Mouse (Mus musculus): ENCODE measurements around the gene Tmem269. TPM values are rescaled to one million over a fixed set of nuclear protein-coding genes. Genes with fewer than 3 reads are reported as not detected.

Tmem269 gene
- polyA plus RNA-seq, 1 experiment = 1.2 TPM

GRCm38 (mm10) chr4:119241664-119242063, 23.6 kb upstream of the Tmem269 start:
- peak; percentile 45 for TF ChIP-seq CTCF (IDR thresholded peaks at IDR 0.05; ENCODE audit: extremely low read depth, insufficient read depth, low read length)
- no peak for TF ChIP-seq POLR2A (IDR thresholded peaks at IDR 0.05; ENCODE audit: extremely low read depth, insufficient read depth, low read length)
- no peak overlapping the region for H3K4me3 ChIP-seq (ENCODE audit: insufficient read depth, low read length)
- H3K27ac ChIP-seq (ENCODE audit: insufficient read depth, low read length) = no peak overlapping the region
- H3K4me1 ChIP-seq (ENCODE audit: control insufficient read depth, insufficient read depth, low read length) = peaks cover 8% of the 10 kb centered on the region; the same call in 1 of the 2 replicates

GRCm38 (mm10) chr4:119239181-119239682, 21.2 kb upstream of the Tmem269 start:
- no peak overlapping the region for H3K4me3 ChIP-seq (ENCODE audit: insufficient read depth, low read length)

GRCm38 (mm10) chr4:119238661-119239060, 20.6 kb upstream of the Tmem269 start:
- TF ChIP-seq POLR2A (IDR thresholded peaks at IDR 0.05; ENCODE audit: extremely low read depth, insufficient read depth, low read length) (no peak), CTCF (IDR thresholded peaks at IDR 0.05; ENCODE audit: extremely low read depth, insufficient read depth, low read length) (no peak)
- Histone ChIP-seq H3K4me3 (ENCODE audit: insufficient read depth, low read length) (no peak overlapping the region), H3K27ac (ENCODE audit: insufficient read depth, low read length) (no peak overlapping the region), H3K4me1 (ENCODE audit: control insufficient read depth, insufficient read depth, low read length) (peaks cover 5% of the 10 kb centered on the region; the same call in 1 of the 2 replicates)

More at GRCm38 (mm10) chr4:119239181-119239682, 21.2 kb upstream of the Tmem269 start:
- Histone ChIP-seq H3K27ac (ENCODE audit: insufficient read depth, low read length) (no peak overlapping the region), H3K4me1 (ENCODE audit: control insufficient read depth, insufficient read depth, low read length) (peaks cover 5% of the 10 kb centered on the region; the same call in 1 of the 2 replicates)
- TF ChIP-seq POLR2A (IDR thresholded peaks at IDR 0.05; ENCODE audit: extremely low read depth, insufficient read depth, low read length) (no peak), CTCF (IDR thresholded peaks at IDR 0.05; ENCODE audit: extremely low read depth, insufficient read depth, low read length) (peak; percentile 71)

GRCm38 (mm10) chr4:119234348-119234747, 16.3 kb upstream of the Tmem269 start:
- H3K27ac ChIP-seq (ENCODE audit: insufficient read depth, low read length) = no peak overlapping the region
- TF ChIP-seq POLR2A (IDR thresholded peaks at IDR 0.05; ENCODE audit: extremely low read depth, insufficient read depth, low read length) (no peak), CTCF (IDR thresholded peaks at IDR 0.05; ENCODE audit: extremely low read depth, insufficient read depth, low read length) (no peak)
- no peak overlapping the region; the same call in 1 of the 2 replicates for H3K4me3 ChIP-seq (ENCODE audit: insufficient read depth, low read length)
- no peaks in the 10 kb centered on the region for H3K4me1 ChIP-seq (ENCODE audit: control insufficient read depth, insufficient read depth, low read length)

- H3K27ac ChIP-seq (ENCODE audit: insufficient read depth, low read length) = no peak overlapping the region
- TF ChIP-seq CTCF (IDR thresholded peaks at IDR 0.05; ENCODE audit: extremely low read depth, insufficient read depth, low read length) (no peak), POLR2A (IDR thresholded peaks at IDR 0.05; ENCODE audit: extremely low read depth, insufficient read depth, low read length) (peak; percentile 61)
These were observed 15.4 kb upstream of the Tmem269 start for GRCm38 (mm10) chr4:119233256-119233901.

GRCm38 (mm10) chr4:119232410-119233255, 14.6 kb upstream of the Tmem269 start, which contains the start of the genes AU022252 and P3h1:
Gene AU022252 (minus strand): TSS chr4:119232712.
Gene P3h1 (plus strand): TSS chr4:119232915.
- H3K27ac ChIP-seq (ENCODE audit: insufficient read depth, low read length) = no peak within 1 kb of the TSS
- peak within 1 kb of the TSS; percentile 84 for H3K4me3 ChIP-seq (ENCODE audit: insufficient read depth, low read length)
- TF ChIP-seq POLR2A (IDR thresholded peaks at IDR 0.05; ENCODE audit: extremely low read depth, insufficient read depth, low read length) = peak; percentile 74; the same call in 1 of the 2 replicates
- TF ChIP-seq CTCF (IDR thresholded peaks at IDR 0.05; ENCODE audit: extremely low read depth, insufficient read depth, low read length) = no peak
- no peaks in the 10 kb centered on the region for H3K4me1 ChIP-seq (ENCODE audit: control insufficient read depth, insufficient read depth, low read length)

More at GRCm38 (mm10) chr4:119233256-119233901, 15.4 kb upstream of the Tmem269 start:
- Histone ChIP-seq H3K4me3 (ENCODE audit: insufficient read depth, low read length) (peak overlapping the region; percentile 84), H3K4me1 (ENCODE audit: control insufficient read depth, insufficient read depth, low read length) (no peaks in the 10 kb centered on the region)

- no peak overlapping the region for H3K27ac ChIP-seq (ENCODE audit: insufficient read depth, low read length)
- no peak overlapping the region for H3K4me3 ChIP-seq (ENCODE audit: insufficient read depth, low read length)
- H3K4me1 ChIP-seq (ENCODE audit: control insufficient read depth, insufficient read depth, low read length) = no peaks in the 10 kb centered on the region
- no peak for TF ChIP-seq POLR2A (IDR thresholded peaks at IDR 0.05; ENCODE audit: extremely low read depth, insufficient read depth, low read length)
- no peak for TF ChIP-seq CTCF (IDR thresholded peaks at IDR 0.05; ENCODE audit: extremely low read depth, insufficient read depth, low read length)
These were observed 8.7 kb upstream of the Tmem269 start for GRCm38 (mm10) chr4:119226751-119227150.

GRCm38 (mm10) chr4:119225719-119226118, 7.7 kb upstream of the Tmem269 start:
- TF ChIP-seq CTCF (IDR thresholded peaks at IDR 0.05; ENCODE audit: extremely low read depth, insufficient read depth, low read length) = no peak
- no peak for TF ChIP-seq POLR2A (IDR thresholded peaks at IDR 0.05; ENCODE audit: extremely low read depth, insufficient read depth, low read length)
- Histone ChIP-seq H3K4me3 (ENCODE audit: insufficient read depth, low read length) (no peak overlapping the region), H3K4me1 (ENCODE audit: control insufficient read depth, insufficient read depth, low read length) (no peaks in the 10 kb centered on the region), H3K27ac (ENCODE audit: insufficient read depth, low read length) (no peak overlapping the region)

- H3K4me1 ChIP-seq (ENCODE audit: control insufficient read depth, insufficient read depth, low read length) = no peaks in the 10 kb centered on the region
- TF ChIP-seq CTCF (IDR thresholded peaks at IDR 0.05; ENCODE audit: extremely low read depth, insufficient read depth, low read length) (no peak), POLR2A (IDR thresholded peaks at IDR 0.05; ENCODE audit: extremely low read depth, insufficient read depth, low read length) (no peak)
- no peak overlapping the region for H3K27ac ChIP-seq (ENCODE audit: insufficient read depth, low read length)
- no peak overlapping the region for H3K4me3 ChIP-seq (ENCODE audit: insufficient read depth, low read length)
These were observed 6.5 kb upstream of the Tmem269 start for GRCm38 (mm10) chr4:119224534-119224933.
